Mouse (Mus musculus) forebrain, embryonic 11.5 days (tissue): ENCODE results near the gene Cenpp. TPM values are rescaled to one million over a fixed set of nuclear protein-coding genes. Genes with fewer than 3 reads are reported as not detected.

Experiments
- ATAC-seq: fragments of 200-750 bp; cut with Nextera tagmentation; replicated peaks from 2 replicates; pipeline ENCODE4 v1.8.0; 2017; ENCODE audit warnings: moderate TSS enrichment; ENCODE audit not compliant: low FRiP score
- DNase-seq: peaks from one replicate; pipeline ENCODE4 v3.0.0-alpha.2; 2017; ENCODE audit warnings: low spot score
- H3K27ac ChIP-seq: fragments of 300-500 bp; sonication (generic); 2 replicates; pipeline ENCODE4 v1.5.1; 2014; ENCODE audit warnings: low read depth, low read length
- H3K27me3 ChIP-seq: fragments of 300-500 bp; sonication (generic); 2 replicates; pipeline ENCODE4 v1.6.1; 2014; ENCODE audit warnings: mild to moderate bottlenecking, low read length, mixed read lengths; ENCODE audit not compliant: control insufficient read depth, insufficient read depth
- H3K36me3 ChIP-seq: fragments of 300-500 bp; sonication (generic); 2 replicates; pipeline ENCODE4 v1.6.1; 2014; ENCODE audit warnings: mild to moderate bottlenecking, low read length, moderate library complexity, mixed read lengths; ENCODE audit not compliant: control insufficient read depth, insufficient read depth
- H3K4me1 ChIP-seq: fragments of 300-500 bp; sonication (generic); replicated peaks from 2 replicates; pipeline ENCODE4 v1.6.1; 2014; ENCODE audit warnings: low read length, mixed read lengths; ENCODE audit not compliant: control insufficient read depth, insufficient read depth
- H3K4me2 ChIP-seq: fragments of 300-500 bp; sonication (generic); 2 replicates; pipeline ENCODE4 v1.6.1; 2014; ENCODE audit warnings: low read depth, mild to moderate bottlenecking, low read length, moderate library complexity, mixed read lengths; ENCODE audit not compliant: severe bottlenecking
- H3K4me3 ChIP-seq: fragments of 300-500 bp; sonication (generic); 2 replicates; pipeline ENCODE4 v1.5.1; 2014; ENCODE audit warnings: low read depth, low read length
- H3K9ac ChIP-seq: fragments of 300-500 bp; sonication (generic); 2 replicates; pipeline ENCODE4 v1.6.1; 2014; ENCODE audit warnings: low read length
- H3K9me3 ChIP-seq: fragments of 300-500 bp; sonication (generic); 2 replicates; pipeline ENCODE4 v1.6.1; 2016; ENCODE audit warnings: low read length, mixed read lengths; ENCODE audit not compliant: control insufficient read depth
- WGBS: fragments of 180-500 bp; shearing (Covaris S2); extraction: QIAGEN DNeasy Blood & Tissue Kit; methylation state at CpG from one replicate; pipeline ENCODE4 v1.1.7; 2014; 5-methylcytosine and 5-hydroxymethylcytosine counted together
- polyA plus RNA-seq: library from polyadenylated mRNA; unstranded; fragments of >200 nt; fragmentation: Nextera tagmentation; extraction: Ambion mirVana; gene quantifications from 2 replicates; pipeline ENCODE4 v1.2.1, GENCODE M21; 2014

The Cenpp gene
- polyA plus RNA-seq, 1 experiment from 2014 or later = 42.9 TPM

DNA sequence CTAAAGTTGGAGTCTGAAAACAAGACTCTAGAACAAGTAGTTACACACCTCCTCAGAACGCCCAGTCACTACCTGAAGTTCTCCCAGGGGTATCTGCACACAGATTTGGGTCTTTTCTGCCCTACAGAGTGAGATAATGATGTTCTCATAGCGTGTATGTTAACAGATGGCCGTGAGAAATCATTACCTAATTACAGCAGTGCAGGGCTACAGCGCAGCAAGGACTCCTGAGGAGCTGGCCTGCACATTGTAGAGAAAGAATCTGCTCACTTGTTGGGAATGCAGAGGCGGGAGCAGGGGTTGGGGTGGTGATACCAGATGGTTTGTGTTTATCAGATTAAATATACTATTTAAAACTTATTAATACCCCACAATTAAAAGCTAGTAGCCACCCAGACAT is 172.0 kb downstream of the Cenpp start:
- Histone ChIP-seq H3K27ac (no peak overlapping the region), H3K36me3 (no peaks in the 10 kb centered on the region), H3K9me3 (no peaks in the 10 kb centered on the region), H3K4me2 (no peak overlapping the region), H3K27me3 (no peaks in the 10 kb centered on the region), H3K9ac (no peak overlapping the region), H3K4me3 (no peak overlapping the region), H3K4me1 (no peaks in the 10 kb centered on the region)
- 67% methylated on average over 5 of the region's 5 CpGs for WGBS
- no peak for DNase-seq
- ATAC-seq = no peak

- Histone ChIP-seq H3K27me3 (no peaks in the 10 kb centered on the region), H3K4me2 (no peak overlapping the region), H3K4me3 (no peak overlapping the region), H3K27ac (no peak overlapping the region), H3K4me1 (no peaks in the 10 kb centered on the region), H3K36me3 (no peaks in the 10 kb centered on the region), H3K9ac (no peak overlapping the region), H3K9me3 (no peaks in the 10 kb centered on the region)
- WGBS = 91% methylated on average over 2 of the region's 2 CpGs
- no peak for ATAC-seq
- DNase-seq = no peak
Measured at GRCm38 (mm10) chr13:49480057-49480456, 172.5 kb downstream of the Cenpp start.

DNA sequence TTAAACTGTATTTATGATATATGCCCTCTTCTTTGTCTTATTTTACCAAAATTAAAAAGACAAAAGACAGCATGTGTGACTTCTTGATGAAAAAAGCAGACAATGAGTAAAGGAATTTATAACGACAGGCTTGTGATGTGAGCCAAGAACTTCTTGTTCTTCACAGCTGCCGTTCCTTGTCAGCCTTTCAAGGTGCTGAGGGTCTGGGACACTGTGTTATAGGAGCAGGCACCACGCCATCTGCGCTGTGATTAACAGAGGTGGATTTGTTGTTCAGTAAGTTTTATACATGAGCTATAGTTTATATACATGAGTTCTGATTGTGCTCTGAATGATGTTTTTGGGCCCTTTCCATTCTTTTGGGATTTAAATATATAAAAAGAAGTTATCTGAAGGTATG is 173.2 kb downstream of the Cenpp start:
- DNase-seq (no peak), ATAC-seq (no peak)
- 89% methylated on average over 4 of the region's 4 CpGs for WGBS
- Histone ChIP-seq H3K9me3 (no peaks in the 10 kb centered on the region), H3K9ac (no peak overlapping the region), H3K4me3 (no peak overlapping the region), H3K4me1 (no peaks in the 10 kb centered on the region), H3K27me3 (no peaks in the 10 kb centered on the region), H3K4me2 (no peak overlapping the region), H3K27ac (no peak overlapping the region), H3K36me3 (no peaks in the 10 kb centered on the region)

DNA sequence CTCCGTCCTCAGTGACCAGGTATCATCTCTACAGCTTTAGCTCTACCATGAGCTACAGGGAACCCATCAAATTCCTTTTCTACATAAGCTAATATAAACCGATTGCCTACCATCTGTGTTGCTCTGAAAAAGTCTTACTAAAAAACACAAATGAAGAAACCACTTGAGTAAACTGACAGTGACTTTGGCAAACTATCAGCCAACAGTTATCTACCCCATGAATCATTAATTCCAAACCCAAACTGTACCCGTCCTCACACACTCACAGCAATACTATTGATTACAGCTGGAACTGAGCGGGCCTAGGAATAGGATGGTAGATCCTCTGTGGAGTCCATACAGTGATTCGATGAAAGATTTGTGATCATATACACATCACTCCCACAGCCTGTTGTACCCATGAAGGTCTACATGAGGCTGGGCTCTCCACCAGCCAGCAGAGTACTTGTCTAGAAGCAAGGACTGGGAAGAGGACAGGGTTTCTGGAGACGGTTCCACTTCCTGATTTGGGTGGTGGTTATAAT is 173.7 kb downstream of the Cenpp start:
- no peaks in the 10 kb centered on the region for H3K4me1 ChIP-seq
- no peaks in the 10 kb centered on the region for H3K36me3 ChIP-seq
- H3K9me3 ChIP-seq = no peaks in the 10 kb centered on the region
- DNase-seq (no peak), ATAC-seq (no peak)
- H3K4me2 ChIP-seq = no peak overlapping the region
- H3K9ac ChIP-seq = no peak overlapping the region
- H3K27me3 ChIP-seq = no peaks in the 10 kb centered on the region
- no peak overlapping the region for H3K4me3 ChIP-seq
- H3K27ac ChIP-seq = no peak overlapping the region
- WGBS = 93% methylated on average over 6 of the region's 6 CpGs

GRCm38 (mm10) chr13:49477887-49478286 is 174.7 kb downstream of the Cenpp start:
- Histone ChIP-seq H3K36me3 (no peaks in the 10 kb centered on the region), H3K27ac (no peak overlapping the region), H3K4me2 (no peak overlapping the region), H3K9ac (no peak overlapping the region), H3K4me1 (no peaks in the 10 kb centered on the region), H3K4me3 (no peak overlapping the region), H3K9me3 (no peaks in the 10 kb centered on the region), H3K27me3 (no peaks in the 10 kb centered on the region)
- ATAC-seq (no peak), DNase-seq (no peak)
- WGBS = 91% methylated on average over 3 of the region's 3 CpGs

DNA sequence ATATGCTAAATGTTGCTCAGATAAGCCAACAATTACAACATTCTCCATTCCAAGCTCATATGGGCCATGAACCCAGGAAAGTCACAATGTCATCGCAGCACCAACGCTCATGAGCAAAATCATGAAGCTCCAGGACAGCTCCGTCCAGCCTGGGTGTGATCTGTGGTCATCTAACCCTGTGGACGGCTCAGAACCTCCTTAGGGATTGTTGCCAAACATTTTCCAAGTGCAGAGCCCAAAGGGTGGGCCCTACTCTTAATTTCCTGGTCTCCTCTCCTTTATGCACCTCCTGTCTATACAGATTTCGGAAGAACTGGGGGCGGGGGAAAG is 179.9 kb downstream of the Cenpp start:
- Histone ChIP-seq H3K4me3 (no peak overlapping the region), H3K36me3 (no peaks in the 10 kb centered on the region), H3K9me3 (no peaks in the 10 kb centered on the region), H3K9ac (no peak overlapping the region), H3K27ac (no peak overlapping the region), H3K27me3 (no peaks in the 10 kb centered on the region), H3K4me1 (no peaks in the 10 kb centered on the region), H3K4me2 (no peak overlapping the region)
- WGBS = 95% methylated on average over 6 of the region's 6 CpGs
- no peak for ATAC-seq
- no peak for DNase-seq

- no peak overlapping the region for H3K27ac ChIP-seq
- 73% methylated on average over 4 of the region's 4 CpGs for WGBS
- H3K4me1 ChIP-seq = no peaks in the 10 kb centered on the region
- no peak overlapping the region for H3K4me2 ChIP-seq
- DNase-seq (no peak), ATAC-seq (no peak)
- H3K9ac ChIP-seq = no peak overlapping the region
- H3K27me3 ChIP-seq = no peaks in the 10 kb centered on the region
- no peaks in the 10 kb centered on the region for H3K36me3 ChIP-seq
- no peak overlapping the region for H3K4me3 ChIP-seq
- H3K9me3 ChIP-seq = no peaks in the 10 kb centered on the region
Measured at GRCm38 (mm10) chr13:49471981-49472675, 180.5 kb downstream of the Cenpp start.

GRCm38 (mm10) chr13:49470806-49471205 is 181.8 kb downstream of the Cenpp start:
- Histone ChIP-seq H3K9ac (no peak overlapping the region), H3K4me3 (no peak overlapping the region), H3K27me3 (no peaks in the 10 kb centered on the region), H3K27ac (no peak overlapping the region), H3K4me1 (no peaks in the 10 kb centered on the region), H3K4me2 (no peak overlapping the region), H3K36me3 (no peaks in the 10 kb centered on the region), H3K9me3 (no peaks in the 10 kb centered on the region)
- 77% methylated on average over 4 of the region's 4 CpGs for WGBS
- DNase-seq (no peak), ATAC-seq (no peak)

DNA sequence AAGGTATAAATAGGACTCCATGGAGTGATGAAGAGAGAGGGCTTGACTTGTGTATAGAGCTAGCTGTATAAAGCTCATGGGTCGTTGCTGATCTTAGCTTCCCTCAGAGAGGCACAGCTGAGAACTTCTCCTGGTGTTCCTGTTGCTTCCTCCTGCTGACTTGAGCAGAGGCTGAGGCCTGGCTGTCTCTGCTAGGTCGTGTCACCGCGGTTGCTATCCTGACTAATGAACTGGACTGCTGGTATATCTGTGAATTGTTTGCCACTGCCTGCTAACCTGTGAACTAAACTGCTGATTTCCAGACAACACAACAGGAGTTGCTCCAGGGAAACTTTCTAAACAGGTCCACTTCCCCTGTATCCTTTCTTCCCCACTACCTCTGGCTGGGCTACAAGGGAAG is 182.3 kb downstream of the Cenpp start:
- Histone ChIP-seq H3K4me1 (no peaks in the 10 kb centered on the region), H3K4me2 (no peak overlapping the region), H3K9me3 (no peaks in the 10 kb centered on the region), H3K36me3 (no peaks in the 10 kb centered on the region), H3K9ac (no peak overlapping the region), H3K27me3 (no peaks in the 10 kb centered on the region), H3K27ac (no peak overlapping the region), H3K4me3 (no peak overlapping the region)
- ATAC-seq (no peak), DNase-seq (no peak)
- 86% methylated on average over 4 of the region's 4 CpGs for WGBS
